Mouse (Mus musculus): ENCODE measurements at regions not wholly inside any gene's neighbourhood (a gene's known extent, or its start where the extent isn't known, plus 50 kb on each side); places are given as distances from the start of the nearest gene placed in this dataset.
A peak's percentile ranks its signal among the peaks of the same experiment; 100 is the strongest.

GRCm38 (mm10) chr8:56202342-56202741 lies 92.0 kb upstream of the Hpgd start:
- DNase-seq = no peak

GRCm38 (mm10) chr8:56211922-56212635 lies 82.3 kb upstream of the Hpgd start:
- no peak for DNase-seq

GRCm38 (mm10) chr8:56218837-56219236 lies 75.5 kb upstream of the Hpgd start:
- no peak for DNase-seq

GRCm38 (mm10) chr8:56219391-56219790 lies 75.0 kb upstream of the Hpgd start:
- DNase-seq = no peak

GRCm38 (mm10) chr8:56223010-56223409 lies 71.4 kb upstream of the Hpgd start:
- no peak for DNase-seq

- DNase-seq = no peak
These were observed 63.6 kb upstream of the Hpgd start for GRCm38 (mm10) chr8:56230645-56231330.

- peak; percentile 18 for DNase-seq
These were observed 62.5 kb upstream of the Hpgd start for GRCm38 (mm10) chr8:56231930-56232329.

- DNase-seq = peak; percentile 48
These were observed 61.8 kb upstream of the Hpgd start for GRCm38 (mm10) chr8:56232552-56232951.

- DNase-seq = no peak
These were observed 60.6 kb upstream of the Hpgd start for GRCm38 (mm10) chr8:56233816-56234215.

- DNase-seq = no peak
These were observed 60.1 kb upstream of the Hpgd start for GRCm38 (mm10) chr8:56234238-56234637.

- DNase-seq = no peak
These were observed 51.1 kb upstream of the Hpgd start for GRCm38 (mm10) chr8:56243330-56243729.
